Mouse (Mus musculus): Measurements from ENCODE around the gene Ptpre.

DNA sequence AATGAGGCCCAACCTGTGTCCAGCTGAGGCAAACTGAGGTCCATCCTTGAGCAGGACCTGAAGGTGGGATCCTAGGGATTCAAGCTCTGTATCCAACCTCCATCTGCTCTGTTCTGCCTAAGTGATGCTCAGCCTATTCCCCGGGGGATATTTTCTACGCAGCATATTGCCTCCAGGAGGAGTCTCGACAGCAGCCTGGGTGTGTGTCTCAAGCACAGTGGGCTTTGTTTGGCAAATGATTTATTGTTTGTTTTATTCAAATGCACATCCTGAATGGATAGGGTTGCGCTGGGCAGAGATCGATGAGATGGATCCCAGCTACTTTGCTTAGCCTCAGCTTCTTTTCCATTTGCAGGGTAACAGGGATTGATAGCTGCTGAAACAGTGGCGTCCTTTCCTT is 11.2 kb downstream of the Ptpre start:
- TF ChIP-seq USF1 (IDR thresholded peaks at IDR 0.05; ENCODE audit: low read depth): no peak
- no peak for TF ChIP-seq POLR2AphosphoS2 (IDR thresholded peaks at IDR 0.05; ENCODE audit: insufficient read length, low read depth)
- no peak for TF ChIP-seq POLR2A (IDR thresholded peaks at IDR 0.05; ENCODE audit: insufficient read length, low read depth)
- no peak for TF ChIP-seq MAX (IDR thresholded peaks at IDR 0.05; ENCODE audit: low read depth)
- no peak for TF ChIP-seq MYOD1 (IDR thresholded peaks at IDR 0.05; ENCODE audit: control insufficient read depth in 1 of 3, insufficient read length in 2 of 3, low read depth in 2 of 3)
- TF ChIP-seq SRF (IDR thresholded peaks at IDR 0.05; ENCODE audit: control insufficient read depth, insufficient read length, low read depth): no peak
- no peak for TF ChIP-seq MYOG (IDR thresholded peaks at IDR 0.05; ENCODE audit: control insufficient read depth in 1 of 3, insufficient read depth in 1 of 3, insufficient read length in 2 of 3, low read depth in 2 of 3)
- no peak for TF ChIP-seq E2F4 (IDR thresholded peaks at IDR 0.05; ENCODE audit: insufficient read depth)
- no peak for TF ChIP-seq TCF12 (IDR thresholded peaks at IDR 0.05; ENCODE audit: insufficient read depth, poor library complexity, severe bottlenecking)
- TF ChIP-seq CEBPB (IDR thresholded peaks at IDR 0.05; ENCODE audit: insufficient read depth, poor library complexity, severe bottlenecking): no peak
- TF ChIP-seq TCF3 (IDR thresholded peaks at IDR 0.05; ENCODE audit: insufficient read length, low read depth): no peak

All from myocyte (in vitro differentiated cells).